Mouse (Mus musculus) frontal cortex, adult 2 months (tissue): ENCODE results near the gene Spink8. TPM values are rescaled to one million over a fixed set of nuclear protein-coding genes. Genes with fewer than 3 reads are reported as not detected.
A peak's percentile ranks its signal among the peaks of the same experiment; 100 is the strongest.
"Not testable (repeated sequence)": the region's sequence is repeated elsewhere in the genome, so short reads cannot be mapped to it uniquely, and the experiment has no call there.

ENCODE experiments used
- DNase-seq, 2 experiments: peaks; one replicate each; pipeline ENCODE4 v3.0.0; 2022; ENCODE audit warnings: low spot score in 1 of 2; ENCODE audit errors: extremely low spot score in 1 of 2
- polyA plus RNA-seq: library from polyadenylated mRNA; depleted of rRNA; stranded (reverse); fragments of >200 nt; gene quantifications from 2 replicates; pipeline ENCODE4 v1.2.3, GENCODE M21; 2012; rRNA removed

Gene Spink8
- 0.64 and 0.67 TPM in 2 replicates for polyA plus RNA-seq

DNA sequence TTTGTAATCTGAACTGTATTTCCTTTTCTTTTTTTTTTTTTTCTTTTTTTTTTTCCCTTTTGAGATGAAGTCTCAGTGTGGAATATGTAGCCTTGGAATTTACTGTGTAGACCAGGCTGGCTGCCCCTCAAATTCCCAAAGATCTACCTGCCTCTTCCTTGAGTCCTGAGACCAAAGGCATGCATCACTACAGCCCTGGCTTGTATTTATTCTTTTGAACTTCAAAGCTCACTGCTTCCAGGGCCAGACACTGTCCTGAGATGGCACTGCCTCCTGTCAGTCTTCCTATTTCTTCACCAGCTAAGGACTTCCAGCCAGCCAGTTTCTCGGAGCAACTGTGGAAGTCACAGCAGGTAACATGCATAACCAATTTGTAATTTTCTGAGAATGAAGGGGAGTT is at the start of gene Spink8:
Spink8 (plus strand) TSS at position 301 of the 400 bp plus-strand sequence.
- no peak for DNase-seq

DNA sequence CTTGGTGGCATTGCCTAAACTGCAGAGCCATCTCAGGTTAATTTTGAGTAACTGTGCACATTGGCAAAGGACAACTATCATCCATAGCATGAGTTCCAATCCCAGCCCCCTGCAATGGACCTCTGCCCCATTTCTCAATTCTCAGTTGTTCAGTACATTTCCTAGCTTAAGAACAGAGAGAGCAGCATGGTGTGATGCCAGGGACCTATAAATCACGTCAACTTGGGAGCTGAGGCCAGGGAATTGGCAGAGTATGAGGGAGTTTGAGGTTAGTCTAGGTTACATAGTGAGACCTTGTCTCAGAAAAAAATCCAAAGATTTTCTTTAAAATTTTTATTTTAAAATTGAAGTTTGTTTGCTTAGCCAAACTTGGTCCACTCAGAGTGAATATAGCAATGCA is 45.2 kb upstream of the Spink8 start:
- DNase-seq: not testable (repeated sequence)

DNA sequence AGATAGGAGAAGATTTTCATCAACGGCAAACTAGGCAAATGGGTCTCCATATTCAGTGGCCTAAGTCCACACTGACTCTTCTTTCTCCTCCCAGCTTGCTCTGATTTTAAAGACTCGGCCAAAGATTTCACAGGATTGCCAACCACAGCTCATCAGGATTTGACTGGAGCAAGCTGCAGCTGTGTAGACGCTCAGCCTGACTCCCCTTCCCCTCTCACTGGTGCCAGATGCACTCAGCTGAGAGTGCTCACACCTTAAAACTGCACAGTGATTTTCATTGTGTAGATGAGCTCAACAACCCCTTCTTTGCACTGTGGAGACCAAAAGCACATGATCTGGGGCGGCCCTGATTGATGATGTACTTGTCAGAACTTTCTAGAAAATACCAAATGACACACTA is 21.5 kb upstream of the Spink8 start, which contains the start of gene Fbxw27:
Fbxw27 (minus strand) TSS at position 101 of the 400 bp plus-strand sequence.
- DNase-seq: not testable (repeated sequence)

DNA sequence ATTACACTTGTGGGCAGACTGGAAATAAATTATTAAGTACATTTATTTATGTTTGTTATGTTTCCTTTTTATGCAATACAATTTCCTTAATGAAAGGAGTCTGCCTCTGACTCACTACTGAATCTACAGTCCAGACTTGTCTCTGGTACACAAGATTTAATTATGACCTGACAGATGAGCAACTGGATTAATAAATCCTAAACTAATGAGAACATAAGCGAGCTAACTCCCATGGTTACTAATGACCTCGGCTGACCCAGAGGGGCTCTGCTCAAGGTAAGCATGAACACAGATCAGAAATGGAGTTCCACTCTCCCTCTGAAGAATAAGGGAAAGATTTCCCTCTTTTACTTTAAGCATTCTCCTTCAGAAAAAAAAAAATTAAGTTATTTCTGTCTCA is 16.9 kb upstream of the Spink8 start:
- DNase-seq: no peak

DNA sequence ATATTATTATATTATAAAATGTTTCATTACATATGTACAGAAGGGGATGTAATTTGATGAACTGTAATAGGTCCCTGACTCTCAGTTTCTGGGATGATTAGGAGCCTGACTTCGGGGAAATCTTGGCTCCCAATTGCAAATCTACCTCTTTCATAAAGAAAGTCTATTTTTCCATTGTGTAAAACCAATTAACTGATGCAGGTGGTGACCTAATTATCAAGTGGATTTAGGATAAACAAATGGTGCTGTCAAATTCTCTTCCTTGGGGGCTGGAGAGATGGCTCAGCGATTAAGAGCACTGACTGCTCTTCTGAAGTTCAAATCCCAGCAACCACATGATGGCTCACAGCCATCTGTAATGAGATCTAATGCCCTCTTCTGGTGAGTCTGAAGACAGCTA is 16.3 kb upstream of the Spink8 start:
- no peak for DNase-seq

- peak in 1 of 2 experiments; percentile 12 for DNase-seq
Observed at GRCm38 (mm10) chr9:109798051-109798450, 14.0 kb upstream of the Spink8 start.

DNA sequence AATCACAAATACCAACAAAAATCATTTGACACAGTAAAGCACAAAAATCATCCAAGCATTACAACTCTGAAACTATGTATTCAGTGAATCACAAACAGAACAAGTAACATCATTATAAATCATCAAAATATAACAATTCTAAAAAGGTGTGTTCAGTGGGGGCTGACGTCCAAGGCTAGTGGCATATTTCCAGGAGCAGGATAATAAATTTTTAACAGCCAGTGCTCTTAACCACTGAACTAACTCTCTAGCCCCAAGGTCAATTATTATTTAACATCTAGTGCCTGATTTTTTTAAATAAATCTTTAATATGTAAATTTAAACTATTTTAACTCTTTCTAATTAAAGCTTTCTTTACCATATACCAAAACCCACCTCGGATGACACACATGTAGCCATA is 6.5 kb upstream of the Spink8 start:
- not testable (repeated sequence) for DNase-seq

- DNase-seq: no peak
Observed at GRCm38 (mm10) chr9:109806260-109806659, 5.8 kb upstream of the Spink8 start.

- DNase-seq: no peak
Observed at GRCm38 (mm10) chr9:109806695-109807293, 5.3 kb upstream of the Spink8 start.

GRCm38 (mm10) chr9:109807898-109808297 is 4.2 kb upstream of the Spink8 start:
- DNase-seq: no peak

DNA sequence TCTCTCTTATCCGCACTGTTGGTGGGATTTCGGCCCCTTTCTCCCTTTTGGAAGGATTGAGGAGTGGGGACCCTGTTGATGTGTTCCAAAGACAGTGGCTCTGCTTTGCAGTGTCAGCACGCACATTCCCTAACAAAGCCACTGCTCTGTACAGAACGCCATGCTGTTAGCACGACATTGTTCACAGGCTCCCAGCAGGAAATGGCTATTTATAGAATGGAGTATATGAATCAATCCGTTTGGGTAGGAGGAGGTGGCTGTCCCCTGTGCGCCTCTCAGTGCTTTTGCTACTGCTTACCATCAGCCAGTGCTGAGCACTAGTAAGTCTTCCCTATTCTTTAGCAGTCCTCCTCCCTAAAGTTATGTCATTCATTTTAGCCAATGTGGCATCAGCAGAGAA is 1.3 kb downstream of the Spink8 start:
- DNase-seq: peak in 1 of 2 experiments; percentile 32

GRCm38 (mm10) chr9:109816341-109816740 is 4.3 kb downstream of the Spink8 start:
- DNase-seq: peak; percentile 1 to 27

- no peak for DNase-seq
Observed at GRCm38 (mm10) chr9:109825739-109826138, 13.7 kb downstream of the Spink8 start.

DNA sequence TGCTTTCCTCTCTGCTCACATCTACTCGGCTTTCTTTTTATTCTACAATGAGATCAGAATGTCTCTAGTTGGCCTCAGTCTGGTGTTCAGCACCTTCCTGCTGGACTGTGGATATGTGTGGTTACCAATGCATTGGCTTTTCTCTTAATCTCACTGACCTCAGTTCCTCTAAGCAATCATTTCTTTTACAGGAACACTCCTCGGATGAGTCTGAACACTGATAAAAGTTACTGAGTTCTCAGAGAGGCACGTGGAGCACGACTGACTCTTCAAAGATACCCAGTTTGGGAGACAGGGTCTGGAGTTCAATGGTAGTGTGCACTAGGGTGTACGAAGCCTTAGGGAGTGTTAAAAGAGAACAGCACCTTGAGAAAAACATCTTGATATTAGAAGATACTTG is 14.1 kb downstream of the Spink8 start:
- DNase-seq: no peak

DNA sequence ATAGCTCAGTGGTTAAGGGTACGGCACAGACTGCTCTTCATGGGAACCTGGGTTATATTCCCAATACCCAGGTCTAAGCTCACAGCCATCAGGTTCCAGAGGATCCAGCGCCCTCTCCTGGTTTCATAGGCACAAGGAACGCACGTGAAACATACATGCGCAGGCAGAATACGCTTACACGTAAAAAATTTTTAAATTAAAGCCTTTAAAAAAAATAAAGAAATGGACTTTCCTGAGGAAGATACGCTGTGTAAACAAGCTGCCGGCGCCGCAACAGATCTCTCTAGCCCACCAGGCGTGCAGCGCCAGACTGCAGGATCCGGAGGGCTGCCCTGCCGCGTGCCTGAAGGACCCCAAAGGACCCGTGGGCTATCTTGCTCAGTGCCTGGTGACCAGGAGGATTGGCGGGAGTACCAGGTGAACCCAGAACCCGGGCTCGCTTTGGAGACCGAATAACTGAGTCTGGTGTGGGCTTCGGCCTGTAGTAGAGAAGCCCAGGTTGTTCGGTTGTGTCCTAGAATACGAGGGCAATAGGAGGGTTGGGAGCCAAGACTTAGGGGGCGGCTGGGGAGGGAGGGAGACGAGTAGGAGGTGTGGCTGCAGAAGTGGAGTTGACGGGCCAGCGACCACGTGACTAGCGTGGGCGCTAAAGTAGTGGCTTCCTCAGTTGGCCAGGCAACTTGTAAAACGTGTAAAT is 20.5 kb downstream of the Spink8 start, which contains the start of gene Nme6:
Nme6 (plus strand) TSS at position 359 of the 697 bp plus-strand sequence.
- DNase-seq: peak; percentile 51 to 87

DNA sequence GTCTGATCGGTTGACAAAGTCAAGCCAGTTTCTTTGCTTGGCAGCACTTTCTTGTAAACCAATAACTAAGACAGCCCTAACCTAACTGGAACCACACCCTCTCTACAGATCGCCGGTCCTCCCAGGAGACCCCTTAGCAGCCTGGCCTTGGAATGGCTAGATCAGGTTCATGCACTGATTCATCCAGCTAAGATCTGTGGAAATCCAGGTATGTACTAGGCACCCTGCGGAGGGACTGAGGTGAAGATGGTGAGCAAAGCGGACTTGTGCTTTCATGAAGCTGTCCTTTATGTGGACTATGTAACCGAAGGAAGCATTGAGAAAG is 21.0 kb downstream of the Spink8 start:
- DNase-seq: no peak

- no peak for DNase-seq
Observed at GRCm38 (mm10) chr9:109849312-109849758, 37.3 kb downstream of the Spink8 start, which contains the start of gene Camp. TSS of gene Camp (minus strand) at chr9:109849617.

DNA sequence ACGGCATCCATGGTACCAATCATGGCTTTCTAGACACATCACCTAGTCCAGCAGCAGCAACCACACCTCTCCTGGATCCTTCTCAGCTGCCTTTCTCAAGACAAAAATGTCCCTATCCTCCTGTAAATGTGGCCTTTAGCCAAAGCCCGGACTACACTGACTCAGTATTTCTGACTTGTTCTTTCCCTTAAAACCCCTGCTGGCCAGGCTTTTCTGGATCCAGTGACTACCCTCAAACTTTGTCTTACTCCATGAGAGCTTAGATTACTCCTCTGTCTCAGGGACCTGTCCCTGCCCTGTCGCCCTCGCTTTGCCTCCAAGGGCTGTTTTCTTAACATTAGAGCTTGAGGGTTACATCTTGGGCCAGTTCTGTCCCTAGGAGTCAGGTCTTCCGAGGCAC is 38.0 kb downstream of the Spink8 start:
- DNase-seq: no peak

GRCm38 (mm10) chr9:109854341-109854740 is 42.3 kb downstream of the Spink8 start:
- DNase-seq: no peak

- DNase-seq: no peak
Observed at GRCm38 (mm10) chr9:109855947-109856346, 43.9 kb downstream of the Spink8 start.

- peak; percentile 13 to 88 for DNase-seq
Observed at GRCm38 (mm10) chr9:109862397-109863044, 50.4 kb downstream of the Spink8 start.

GRCm38 (mm10) chr9:109863085-109863484 is 51.0 kb downstream of the Spink8 start:
- DNase-seq: no peak
